Mouse (Mus musculus): ENCODE results near the gene H2-M3.
"Not testable (repeated sequence)": the region's sequence is repeated elsewhere in the genome, so short reads cannot be mapped to it uniquely, and the experiment has no call there.

H2-M3 gene

DNA sequence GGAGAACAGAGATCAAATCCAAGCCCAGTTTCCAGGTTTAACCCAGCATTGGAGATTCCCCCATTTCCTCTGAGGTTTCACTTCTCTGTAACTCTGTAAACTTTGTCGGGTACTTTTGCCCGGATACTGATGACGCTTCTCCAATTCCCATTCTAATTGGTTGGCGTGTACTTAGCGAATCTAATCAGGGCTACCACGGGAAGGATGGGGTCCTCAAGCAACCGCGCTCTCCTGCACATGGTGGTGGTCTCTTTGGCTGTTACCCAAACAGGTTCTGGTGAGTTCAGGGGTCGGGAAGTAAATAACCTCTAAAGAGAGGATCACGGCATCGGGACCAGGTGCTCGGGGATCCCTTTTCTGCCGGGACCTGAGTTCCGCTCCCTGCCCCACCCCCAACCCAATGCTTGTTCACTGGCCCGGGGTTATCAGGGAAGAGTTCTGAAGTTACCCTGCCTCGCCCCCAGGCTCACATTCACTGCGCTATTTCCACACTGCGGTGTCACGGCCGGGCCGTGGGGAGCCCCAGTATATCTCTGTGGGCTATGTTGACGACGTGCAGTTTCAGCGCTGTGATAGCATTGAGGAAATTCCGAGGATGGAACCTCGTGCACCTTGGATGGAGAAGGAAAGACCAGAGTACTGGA is at the start of gene H2-M3:
Gene H2-M3 (plus strand): TSS at position 163 of the 644 bp plus-strand sequence.
- peak; percentile 92 for DNase-seq (ENCODE audit: low spot score)

DNA sequence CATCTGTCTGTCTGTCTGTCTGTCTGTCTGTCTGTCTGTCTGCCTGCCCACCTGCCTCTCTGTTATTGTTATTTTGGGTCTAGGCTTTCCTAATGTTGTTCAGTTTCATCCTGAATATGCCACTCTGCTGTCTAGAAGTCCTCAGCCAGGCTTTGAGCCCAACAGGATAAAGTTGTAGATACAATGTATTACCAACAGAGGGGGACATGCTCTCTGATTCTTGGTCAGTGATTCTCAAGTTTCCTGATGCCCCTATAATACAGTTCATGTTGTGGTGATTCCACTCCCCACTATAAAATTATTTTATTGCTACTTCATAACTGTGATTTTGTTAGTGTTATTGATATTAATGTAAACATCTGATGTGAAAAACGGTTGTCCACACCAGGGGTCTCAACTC is 48.1 kb upstream of the H2-M3 start:
- DNase-seq (ENCODE audit: low spot score), result no peak

DNA sequence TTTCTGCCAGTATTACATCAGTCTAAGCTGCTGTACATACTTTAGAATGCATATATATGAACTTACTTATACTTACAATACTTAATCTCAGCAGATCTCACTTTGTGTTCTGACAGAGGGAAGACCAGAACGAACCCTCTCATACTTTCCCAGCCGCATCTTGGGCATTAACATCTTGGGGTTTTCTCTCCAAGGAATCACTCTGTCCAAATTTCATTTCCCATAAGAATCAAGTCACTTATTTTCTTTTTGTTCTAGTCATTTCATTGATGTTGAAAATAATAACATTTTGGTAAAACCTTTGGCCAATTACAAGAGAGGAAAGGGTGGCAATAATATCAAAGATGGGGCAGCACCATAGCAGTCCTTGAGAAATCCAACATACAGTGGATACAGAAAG is 32.8 kb upstream of the H2-M3 start, which contains the start of gene Olfr97:
Gene Olfr97 (minus strand): TSS at position 101 of the 400 bp plus-strand sequence.
- not testable (repeated sequence) for DNase-seq (ENCODE audit: low spot score)

DNA sequence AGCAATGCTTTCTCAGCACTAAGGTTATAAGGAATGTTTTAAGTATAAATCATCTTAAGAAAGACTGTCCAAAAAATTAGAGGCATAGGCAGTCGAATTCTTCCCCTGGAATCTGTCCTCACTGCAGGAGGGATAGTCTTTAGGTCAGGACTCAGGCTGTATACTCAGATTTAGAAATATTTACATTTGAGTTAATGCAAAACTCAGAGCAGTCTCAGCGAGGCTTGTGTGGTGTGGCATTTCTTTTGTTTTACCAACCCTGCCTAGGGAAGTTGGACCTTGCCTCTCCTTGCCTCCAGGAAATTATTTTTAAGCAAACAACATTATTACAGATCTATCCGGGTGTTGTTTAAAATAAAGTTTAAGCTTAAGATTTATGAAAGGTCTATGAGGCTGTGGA is 27.8 kb upstream of the H2-M3 start:
- no peak for DNase-seq (ENCODE audit: low spot score)

DNA sequence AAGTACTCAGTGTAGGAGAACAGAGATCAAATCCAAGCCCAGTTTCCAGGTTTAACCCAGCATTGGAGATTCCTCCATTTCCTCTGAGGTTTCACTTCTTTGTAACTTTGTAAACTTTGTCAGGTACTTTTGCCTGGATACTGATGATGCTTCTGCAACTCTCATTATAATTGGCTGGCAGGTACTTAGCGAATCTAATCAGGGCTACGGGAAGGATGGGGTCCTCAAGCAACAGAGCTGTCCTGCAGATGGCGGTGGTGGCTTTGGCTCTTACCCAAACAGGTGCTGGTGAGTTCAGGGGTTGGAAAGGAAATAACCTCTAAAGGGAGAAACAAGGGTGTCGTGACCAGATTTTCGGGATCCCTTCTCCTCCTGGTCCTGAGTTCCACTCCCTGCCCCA is 23.3 kb upstream of the H2-M3 start:
- no peak for DNase-seq (ENCODE audit: low spot score)

DNA sequence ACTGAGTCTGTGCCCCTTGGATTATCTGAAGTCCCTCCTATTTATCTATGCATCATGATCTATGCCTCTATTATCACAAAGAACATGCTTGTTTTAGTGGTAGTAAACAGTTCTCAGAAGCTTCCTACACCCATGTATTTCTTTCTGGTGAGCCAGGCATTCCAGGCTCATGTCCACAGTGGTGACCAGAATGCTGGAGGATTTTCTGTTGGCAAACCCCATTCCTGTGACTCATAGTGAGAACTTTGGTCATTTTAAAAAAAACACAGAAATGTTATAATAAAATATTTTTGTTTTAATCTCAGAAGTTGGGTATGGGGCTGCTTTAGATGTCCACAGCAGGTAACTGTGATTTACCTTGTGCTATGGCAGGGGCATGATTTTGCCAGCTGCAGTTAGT is 20.6 kb upstream of the H2-M3 start:
- DNase-seq (ENCODE audit: low spot score), result no peak

- DNase-seq (ENCODE audit: low spot score), result no peak
These were observed 19.5 kb upstream of the H2-M3 start for GRCm38 (mm10) chr17:37250544-37250943.

DNA sequence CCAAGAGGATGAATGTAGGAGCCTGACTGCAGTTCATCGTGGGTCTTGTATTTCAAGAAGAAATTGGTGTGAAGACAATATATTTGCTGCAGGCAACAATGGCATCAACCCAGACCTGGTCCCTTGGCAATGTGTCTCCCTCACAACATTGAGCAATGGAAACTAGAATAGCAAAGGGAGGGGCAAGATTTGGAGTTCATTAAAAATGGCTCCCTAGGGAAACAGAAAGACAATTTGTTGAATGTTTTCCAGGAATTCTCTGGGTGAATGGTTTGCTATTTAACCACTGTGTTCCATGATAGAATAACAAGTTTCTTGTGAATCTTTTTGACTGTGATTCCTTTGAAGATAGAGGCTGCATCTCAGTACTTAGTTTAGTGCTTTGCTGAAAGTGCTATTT is 6.4 kb upstream of the H2-M3 start, which contains the start of gene Olfr98:
Gene Olfr98 (minus strand): TSS at position 124 of the 400 bp plus-strand sequence.
- DNase-seq (ENCODE audit: low spot score), result no peak

GRCm38 (mm10) chr17:37270702-37271092 is 677 bp downstream of the H2-M3 start:
- DNase-seq (ENCODE audit: low spot score), result no peak

DNA sequence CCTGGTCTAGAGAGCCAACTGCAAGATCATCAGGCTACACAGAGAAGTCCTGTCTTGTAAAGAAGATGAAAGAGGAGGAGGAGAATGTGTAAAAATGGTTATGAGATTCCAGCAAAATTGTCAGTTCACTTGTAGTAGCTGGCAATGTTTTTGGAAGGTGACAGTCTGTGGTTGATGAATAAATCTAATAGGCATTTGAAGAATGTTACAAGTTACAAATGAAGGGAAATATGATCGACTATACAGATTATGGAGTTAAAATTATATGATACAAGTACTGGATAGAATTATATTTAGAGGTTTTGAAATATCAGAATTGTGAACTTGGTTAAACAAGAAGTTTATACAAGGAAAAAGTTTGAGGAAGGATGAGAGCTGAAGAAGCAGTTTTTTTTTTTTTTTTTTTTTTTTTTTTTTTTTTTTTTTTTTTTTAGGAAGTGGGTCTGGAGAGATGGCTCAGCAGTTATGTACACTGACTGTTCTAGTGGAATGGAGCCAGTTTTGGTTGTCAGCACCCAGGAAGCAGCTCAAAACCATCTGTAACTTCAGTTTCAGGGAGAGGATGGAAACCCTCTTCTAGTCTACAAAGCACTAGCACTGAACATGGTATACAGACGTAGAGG is 5.7 kb downstream of the H2-M3 start:
- no peak for DNase-seq (ENCODE audit: low spot score)

GRCm38 (mm10) chr17:37276573-37276972 is 6.6 kb downstream of the H2-M3 start:
- no peak for DNase-seq (ENCODE audit: low spot score)

- DNase-seq (ENCODE audit: low spot score), result no peak
These were observed 10.3 kb downstream of the H2-M3 start for GRCm38 (mm10) chr17:37280331-37280730.

DNA sequence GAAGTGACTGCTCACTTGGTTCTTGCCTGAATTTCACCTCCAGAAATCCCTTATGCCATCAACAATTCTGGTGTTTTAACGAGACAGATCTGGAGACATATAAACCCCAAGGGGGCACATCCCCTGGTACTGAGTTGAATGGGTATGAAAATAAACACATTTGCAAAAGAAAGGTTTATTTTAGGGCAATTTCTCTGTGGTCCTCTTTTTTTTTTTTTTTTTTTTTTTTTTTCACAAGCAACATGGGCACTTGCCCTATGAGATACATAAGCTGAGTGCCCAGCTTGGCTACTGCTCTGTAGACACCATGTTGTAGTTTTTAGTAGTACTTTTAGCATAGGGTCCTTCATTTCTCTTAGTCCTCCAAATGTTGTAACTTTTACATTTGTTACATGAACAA is 13.3 kb downstream of the H2-M3 start, which contains the start of gene Olfr99:
Gene Olfr99 (minus strand): TSS at position 101 of the 400 bp plus-strand sequence.
- no peak for DNase-seq (ENCODE audit: low spot score)

GRCm38 (mm10) chr17:37304213-37304612 is 34.2 kb downstream of the H2-M3 start, which contains the start of gene Olfr101:
Olfr101 (minus strand) TSS chr17:37304313.
- no peak for DNase-seq (ENCODE audit: low spot score)

DNA sequence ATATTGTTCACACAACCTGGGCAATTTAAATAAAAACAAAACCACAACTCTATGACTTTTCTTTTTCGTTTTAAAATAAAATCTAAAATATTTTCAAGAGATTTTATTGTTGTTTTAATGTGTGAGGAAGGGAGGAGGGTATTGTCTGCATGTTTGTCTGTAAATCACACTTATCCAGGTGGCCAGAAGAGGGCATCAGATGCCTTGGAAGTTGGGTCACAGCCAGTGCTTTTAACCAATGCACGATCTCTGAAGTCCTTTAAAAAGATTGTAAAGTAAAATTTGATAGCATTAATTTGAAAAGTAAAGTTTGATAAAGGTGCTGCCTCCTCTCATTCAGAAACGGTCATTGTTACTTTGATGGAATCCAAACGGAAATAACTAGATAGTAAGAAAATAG is 38.5 kb downstream of the H2-M3 start:
- no peak for DNase-seq (ENCODE audit: low spot score)

- no peak for DNase-seq (ENCODE audit: low spot score)
These were observed 40.2 kb downstream of the H2-M3 start for GRCm38 (mm10) chr17:37310146-37310699.

GRCm38 (mm10) chr17:37316954-37317353 is 46.9 kb downstream of the H2-M3 start, which contains the start of gene Olfr102:
Olfr102 (minus strand) TSS chr17:37317054.
- no peak for DNase-seq (ENCODE audit: low spot score)
